Mouse (Mus musculus) hindbrain, embryonic 10.5 days (tissue): ENCODE measurements around the gene Rasgef1a. TPM values are rescaled to one million over a fixed set of nuclear protein-coding genes. Genes with fewer than 3 reads are reported as not detected.
A peak's percentile ranks its signal among the peaks of the same experiment; 100 is the strongest.

Source experiments
- DNase-seq: peaks from one replicate; pipeline ENCODE4 v3.0.0-alpha.2; 2017; ENCODE audit warnings: low spot score
- H3K27ac ChIP-seq: fragments of 300-500 bp; sonication (generic); 2 replicates; pipeline ENCODE4 v1.5.1; 2016; ENCODE audit warnings: mild to moderate bottlenecking, moderate library complexity
- H3K27me3 ChIP-seq: fragments of 300-500 bp; sonication (generic); 2 replicates; pipeline ENCODE4 v1.6.1; 2016; ENCODE audit warnings: mild to moderate bottlenecking; ENCODE audit not compliant: poor library complexity, insufficient read depth, severe bottlenecking
- H3K36me3 ChIP-seq: fragments of 300-500 bp; sonication (generic); 2 replicates; pipeline ENCODE4 v1.6.1; 2016; ENCODE audit warnings: mild to moderate bottlenecking, moderate library complexity
- H3K4me1 ChIP-seq: fragments of 300-500 bp; sonication (generic); replicated peaks from 2 replicates; pipeline ENCODE4 v1.6.1; 2016; ENCODE audit warnings: mild to moderate bottlenecking
- H3K4me3 ChIP-seq: fragments of 300-500 bp; sonication (generic); 2 replicates; pipeline ENCODE4 v1.5.1; 2016; ENCODE audit warnings: mild to moderate bottlenecking, moderate library complexity
- H3K9me3 ChIP-seq: fragments of 300-500 bp; sonication (generic); 2 replicates; pipeline ENCODE4 v1.6.1; 2016; ENCODE audit warnings: mild to moderate bottlenecking, moderate library complexity
- WGBS: fragments of 180-500 bp; shearing (Covaris S2); methylation state at CpG from one replicate; pipeline ENCODE4 v1.1.7; 2016; 5-methylcytosine and 5-hydroxymethylcytosine counted together
- polyA plus RNA-seq: library from polyadenylated mRNA; unstranded; fragments of >200 nt; fragmentation: Nextera tagmentation; extraction: Ambion mirVana; gene quantifications from 2 replicates; pipeline ENCODE4 v1.2.1, GENCODE M21; 2016

Rasgef1a gene
- polyA plus RNA-seq, result 0.06 TPM in 1 of 2 replicates, not detected in the other

DNA sequence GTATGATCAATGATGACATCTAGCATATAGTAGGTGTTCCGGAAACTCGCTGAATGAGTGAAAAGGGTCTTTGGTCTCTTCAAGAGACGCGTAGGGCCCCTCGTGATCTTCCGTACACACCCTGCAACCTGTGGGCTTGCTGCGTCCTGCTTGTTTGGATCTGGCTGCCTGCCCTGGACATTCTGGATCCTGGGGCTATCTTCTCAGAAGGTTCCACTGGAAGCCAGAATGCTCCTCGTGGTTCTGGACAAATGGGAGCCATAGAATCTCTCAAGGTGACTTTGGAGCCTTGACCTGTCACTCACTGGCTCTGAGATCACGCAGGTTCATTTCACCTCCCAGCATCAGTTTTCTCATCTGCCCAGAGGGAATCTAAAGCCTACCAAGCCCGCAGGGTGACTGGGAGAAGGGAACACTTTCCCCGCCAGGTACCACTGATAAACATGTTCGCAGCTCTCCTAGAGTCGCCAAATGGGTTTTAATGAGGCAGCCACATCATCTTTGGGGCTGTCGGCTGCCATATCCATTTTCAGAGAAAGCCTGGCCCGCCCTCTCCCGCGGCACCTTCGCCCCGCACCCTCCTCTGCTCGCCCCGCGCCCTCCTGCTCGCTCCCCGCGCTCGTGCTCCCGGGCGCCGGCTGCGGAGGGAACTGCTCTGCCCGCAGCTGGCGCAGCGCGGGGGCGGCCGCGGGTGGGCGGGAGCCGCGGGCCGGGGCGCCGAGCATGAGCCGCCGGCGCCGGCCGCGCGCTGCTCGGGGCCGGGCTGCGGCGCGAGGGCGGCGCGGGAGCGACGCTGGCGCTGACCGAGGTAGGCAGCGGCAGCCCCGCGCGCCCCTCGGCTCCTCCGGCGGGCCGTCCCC lies at the start of gene Rasgef1a:
Gene Rasgef1a, plus strand, starts transcription at position 683 of the 860 bp plus-strand sequence.
- Histone ChIP-seq H3K36me3 (no peaks in the 10 kb centered on the region), H3K4me3 (peak within 1 kb of the TSS; percentile 57), H3K9me3 (no peaks in the 10 kb centered on the region), H3K4me1 (peaks cover 15% of the 10 kb centered on the region), H3K27me3 (peaks cover 65% of the 10 kb centered on the region), H3K27ac (peak within 1 kb of the TSS; percentile 5; the same call in 1 of the 2 replicates)
- 12% methylated on average over 70 of the region's 70 CpGs for WGBS
- no peak for DNase-seq

DNA sequence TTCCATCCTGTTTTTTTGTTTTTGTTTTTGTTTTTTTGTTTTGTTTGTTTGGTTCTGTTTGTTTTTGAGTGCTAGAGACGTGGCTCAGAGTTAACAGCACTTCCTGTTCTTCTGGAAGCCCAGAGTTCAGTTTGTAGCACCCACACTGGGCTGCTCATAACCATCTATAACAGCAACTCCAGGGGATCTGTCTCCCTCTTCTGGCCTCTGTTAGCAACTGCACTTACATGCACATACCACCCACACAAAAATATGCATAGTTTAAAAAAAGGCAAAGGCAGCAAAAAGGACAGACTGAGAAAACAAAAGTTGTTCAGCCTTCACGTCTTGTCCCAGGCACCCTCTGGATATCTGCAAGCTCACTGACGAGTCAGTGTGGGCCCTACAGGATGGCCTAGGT lies 48.0 kb upstream of the Rasgef1a start:
- Histone ChIP-seq H3K36me3 (no peaks in the 10 kb centered on the region), H3K4me1 (no peaks in the 10 kb centered on the region), H3K4me3 (no peak overlapping the region), H3K27me3 (no peaks in the 10 kb centered on the region), H3K27ac (no peak overlapping the region), H3K9me3 (no peaks in the 10 kb centered on the region; the same call in 1 of the 2 replicates)
- WGBS, result 91% methylated on average over 3 of the region's 3 CpGs
- DNase-seq, result no peak

DNA sequence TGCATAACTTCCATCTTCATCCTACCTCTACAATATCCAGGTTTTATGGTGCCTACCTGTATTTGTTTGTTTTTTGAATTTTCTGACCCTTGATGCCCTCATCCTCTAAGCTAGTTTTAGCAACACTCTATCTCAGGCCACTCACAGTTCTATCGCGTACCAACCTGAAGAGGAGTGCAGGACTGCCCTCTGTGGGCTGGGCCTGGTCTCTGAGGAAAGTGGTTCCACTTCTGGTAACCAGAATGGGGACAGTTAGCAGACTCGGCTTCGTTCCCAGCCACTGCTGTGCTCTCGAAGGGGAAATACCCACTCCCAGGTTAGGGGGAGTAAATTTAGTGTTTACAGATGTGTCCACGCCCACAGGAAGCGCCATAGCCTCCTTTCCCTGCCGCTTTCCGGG lies 44.5 kb upstream of the Rasgef1a start:
- Histone ChIP-seq H3K27me3 (no peaks in the 10 kb centered on the region), H3K9me3 (no peaks in the 10 kb centered on the region; the same call in 1 of the 2 replicates), H3K4me3 (no peak overlapping the region), H3K27ac (no peak overlapping the region), H3K36me3 (no peaks in the 10 kb centered on the region), H3K4me1 (no peaks in the 10 kb centered on the region)
- no peak for DNase-seq
- 55% methylated on average over 9 of the region's 9 CpGs for WGBS

DNA sequence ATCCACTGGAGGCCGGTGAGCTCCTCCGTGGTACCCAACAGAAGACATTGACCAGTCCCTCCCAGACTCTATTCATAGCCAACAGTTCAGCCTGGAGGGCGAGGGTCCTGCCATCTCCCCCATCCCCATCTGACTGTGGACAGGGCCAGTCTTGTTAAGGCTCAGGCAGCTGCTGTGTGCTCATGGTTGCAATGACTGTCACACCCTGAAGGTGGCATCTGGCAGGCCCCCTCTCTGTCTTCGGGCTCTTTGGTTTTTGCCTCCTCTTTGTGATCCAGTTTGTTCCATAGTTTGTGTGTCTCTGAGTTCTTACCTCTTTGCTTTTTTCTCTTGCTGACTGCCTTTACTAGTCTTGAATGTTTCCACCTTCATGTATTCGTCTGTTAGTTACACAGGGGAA lies 24.1 kb upstream of the Rasgef1a start:
- 60% methylated on average over 5 of the region's 5 CpGs for WGBS
- no peaks in the 10 kb centered on the region for H3K36me3 ChIP-seq
- no peaks in the 10 kb centered on the region for H3K9me3 ChIP-seq
- H3K4me1 ChIP-seq, result no peaks in the 10 kb centered on the region
- DNase-seq, result no peak
- no peaks in the 10 kb centered on the region for H3K27me3 ChIP-seq
- no peak overlapping the region for H3K27ac ChIP-seq
- no peak overlapping the region for H3K4me3 ChIP-seq

DNA sequence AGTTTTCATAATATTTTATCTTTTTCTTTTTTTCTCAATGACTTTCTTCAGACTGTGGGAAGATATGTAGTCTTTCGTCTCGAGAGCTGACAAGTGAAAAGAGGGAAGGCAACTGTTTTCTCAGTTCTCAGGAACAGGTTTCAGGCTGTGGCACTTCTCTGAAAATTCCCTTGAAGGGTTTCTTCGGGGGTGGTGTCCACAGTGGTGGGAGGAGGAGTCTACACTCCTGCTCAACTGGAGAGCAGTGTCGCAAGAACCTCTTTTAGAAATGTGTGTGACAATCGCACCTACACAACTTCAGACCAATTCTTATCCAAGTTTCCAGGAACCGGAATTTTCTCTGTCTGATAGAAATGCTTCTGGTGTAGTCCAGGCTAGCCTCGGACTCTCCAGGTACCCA lies 22.0 kb upstream of the Rasgef1a start:
- Histone ChIP-seq H3K27ac (no peak overlapping the region), H3K27me3 (no peaks in the 10 kb centered on the region), H3K4me1 (no peaks in the 10 kb centered on the region), H3K9me3 (no peaks in the 10 kb centered on the region), H3K36me3 (no peaks in the 10 kb centered on the region), H3K4me3 (no peak overlapping the region)
- no peak for DNase-seq
- 91% methylated on average over 7 of the region's 7 CpGs for WGBS

DNA sequence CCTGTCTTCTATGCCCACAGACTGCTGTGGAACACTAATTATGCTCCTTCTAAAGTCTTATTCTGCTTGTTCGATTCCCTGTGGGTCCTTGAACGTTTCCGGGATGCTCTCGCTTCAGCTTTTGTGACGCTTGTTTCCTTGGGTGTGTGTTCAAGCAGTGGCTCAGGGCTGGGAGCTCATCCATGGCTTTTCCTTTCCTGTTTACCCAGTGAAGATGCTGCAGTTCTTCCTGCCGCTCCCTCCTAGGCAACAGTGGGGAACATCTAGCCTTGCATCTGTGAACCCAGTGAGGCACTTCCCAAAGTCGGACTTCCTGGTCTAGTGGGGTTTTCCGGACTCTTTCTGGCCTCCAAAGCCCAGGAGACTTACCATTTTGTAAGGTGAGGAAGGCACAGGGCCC lies 20.6 kb upstream of the Rasgef1a start:
- no peak for DNase-seq
- WGBS, result 81% methylated on average over 8 of the region's 8 CpGs
- no peaks in the 10 kb centered on the region for H3K4me1 ChIP-seq
- H3K9me3 ChIP-seq, result no peaks in the 10 kb centered on the region
- no peak overlapping the region for H3K4me3 ChIP-seq
- no peak overlapping the region for H3K27ac ChIP-seq
- H3K27me3 ChIP-seq, result peaks cover 3% of the 10 kb centered on the region; the same call in 1 of the 2 replicates
- H3K36me3 ChIP-seq, result no peaks in the 10 kb centered on the region

DNA sequence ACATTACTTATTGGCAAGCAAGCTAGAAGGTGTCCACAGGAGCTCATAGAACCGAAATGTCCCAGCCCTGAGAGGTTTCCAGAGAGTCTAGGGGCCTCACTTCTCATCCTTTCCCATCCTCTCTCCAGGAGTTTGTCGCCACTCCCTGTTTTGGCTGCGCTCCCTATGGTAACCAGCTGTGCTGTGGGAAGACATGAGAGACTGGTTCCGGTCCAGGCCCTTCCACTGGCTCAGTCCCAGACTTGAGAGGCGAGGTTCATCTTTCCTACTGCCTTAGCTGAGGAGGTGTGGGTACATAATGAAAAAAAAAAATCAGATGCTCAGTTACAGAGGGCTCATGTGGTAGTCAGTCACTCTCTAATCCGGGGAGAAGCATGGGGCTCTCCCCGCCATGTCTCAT lies 19.9 kb upstream of the Rasgef1a start:
- H3K4me3 ChIP-seq, result no peak overlapping the region
- WGBS, result 81% methylated on average over 7 of the region's 7 CpGs
- no peaks in the 10 kb centered on the region for H3K9me3 ChIP-seq
- no peak overlapping the region for H3K27ac ChIP-seq
- H3K4me1 ChIP-seq, result no peaks in the 10 kb centered on the region
- no peaks in the 10 kb centered on the region for H3K36me3 ChIP-seq
- peaks cover 5% of the 10 kb centered on the region; the same call in 1 of the 2 replicates for H3K27me3 ChIP-seq
- DNase-seq, result no peak

DNA sequence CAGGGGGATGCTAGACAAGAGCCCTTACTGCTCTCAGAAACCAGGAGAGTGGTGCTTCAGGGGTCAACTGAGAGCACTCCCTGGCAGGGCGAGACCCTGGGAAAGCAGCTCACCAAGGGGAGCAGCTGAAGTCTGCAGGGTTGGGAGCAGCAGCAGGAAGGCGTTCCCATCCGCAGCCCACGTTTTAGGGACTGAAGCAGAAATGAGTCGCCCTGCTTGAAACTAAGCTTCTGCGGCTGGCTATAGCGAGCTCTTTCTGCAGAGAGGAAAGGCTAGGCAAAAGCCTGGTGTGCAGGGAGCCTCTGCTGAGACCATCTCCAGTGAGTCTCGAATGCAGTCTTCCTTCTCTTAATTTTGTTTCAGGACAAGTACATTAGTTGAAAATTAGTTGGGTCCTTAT lies 19.3 kb upstream of the Rasgef1a start:
- 73% methylated on average over 8 of the region's 8 CpGs for WGBS
- H3K4me1 ChIP-seq, result no peaks in the 10 kb centered on the region
- no peaks in the 10 kb centered on the region for H3K36me3 ChIP-seq
- no peaks in the 10 kb centered on the region for H3K9me3 ChIP-seq
- H3K27ac ChIP-seq, result no peak overlapping the region
- peaks cover 5% of the 10 kb centered on the region; the same call in 1 of the 2 replicates for H3K27me3 ChIP-seq
- no peak overlapping the region for H3K4me3 ChIP-seq
- DNase-seq, result no peak

DNA sequence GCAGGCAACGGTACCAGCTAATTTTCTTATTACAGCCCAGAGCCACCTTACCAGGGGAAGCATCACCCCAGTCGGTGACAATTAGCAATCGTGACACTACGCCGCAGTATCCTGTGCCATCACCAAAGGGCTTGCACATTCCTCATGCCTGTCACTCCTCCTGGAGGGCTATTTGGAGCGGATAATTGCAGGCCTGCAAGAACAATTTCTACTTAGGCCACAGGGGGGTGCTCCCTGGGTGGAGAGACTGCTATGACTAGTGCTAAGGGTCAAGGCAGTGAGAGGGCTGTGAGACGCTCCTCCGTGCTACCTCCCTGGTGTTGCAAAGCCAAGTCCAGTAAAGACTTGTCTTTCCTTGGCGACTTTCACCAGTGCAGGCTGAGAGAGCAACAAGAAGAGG lies 16.1 kb upstream of the Rasgef1a start:
- WGBS, result 58% methylated on average over 9 of the region's 9 CpGs
- Histone ChIP-seq H3K9me3 (no peaks in the 10 kb centered on the region), H3K4me3 (no peak overlapping the region), H3K36me3 (no peaks in the 10 kb centered on the region), H3K27ac (no peak overlapping the region), H3K27me3 (peaks cover 5% of the 10 kb centered on the region; the same call in 1 of the 2 replicates), H3K4me1 (no peaks in the 10 kb centered on the region)
- DNase-seq, result no peak

DNA sequence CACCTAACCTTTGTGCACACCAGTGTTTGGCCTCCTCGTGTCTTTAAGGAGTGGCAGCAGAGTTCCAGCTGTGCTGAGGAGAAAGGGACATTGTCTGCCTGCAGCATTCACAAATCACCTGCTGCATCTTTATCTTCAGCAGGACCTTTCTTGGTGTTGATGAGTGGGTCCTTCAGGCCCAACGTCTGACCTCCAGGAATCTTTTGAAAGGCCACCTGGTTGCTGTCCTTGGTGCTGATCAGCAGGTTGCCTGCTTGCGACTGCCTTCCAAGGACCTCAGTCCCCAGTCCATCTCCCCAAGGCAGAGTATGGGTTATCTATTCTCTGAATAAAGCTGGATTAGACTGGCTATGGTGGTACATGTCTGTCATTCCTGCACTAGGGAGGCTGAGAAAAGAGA lies 10.0 kb upstream of the Rasgef1a start:
- Histone ChIP-seq H3K4me3 (no peak overlapping the region), H3K4me1 (no peaks in the 10 kb centered on the region), H3K9me3 (no peaks in the 10 kb centered on the region), H3K36me3 (no peaks in the 10 kb centered on the region), H3K27me3 (no peaks in the 10 kb centered on the region; the same call in 1 of the 2 replicates), H3K27ac (no peak overlapping the region)
- DNase-seq, result no peak
- WGBS, result 16% methylated on average over 3 of the region's 3 CpGs

DNA sequence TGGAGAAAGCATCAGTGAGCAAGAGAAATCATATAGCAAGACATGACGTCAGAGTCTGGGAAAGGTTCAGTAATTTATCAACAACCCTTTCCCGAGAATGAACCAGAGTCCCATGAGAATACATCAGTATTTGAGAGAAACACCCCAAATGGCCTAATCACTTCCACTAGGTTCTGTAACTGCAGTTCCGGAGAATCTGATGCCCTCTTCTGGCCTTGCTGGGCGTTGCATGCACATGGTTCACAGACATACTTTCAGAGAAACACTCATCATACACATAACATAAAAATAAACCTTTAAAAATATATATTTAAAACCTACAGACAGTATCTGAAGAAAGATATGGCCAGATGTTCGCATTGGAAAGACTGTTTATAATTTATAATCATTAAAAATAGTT lies 3.9 kb upstream of the Rasgef1a start:
- 59% methylated on average over 5 of the region's 5 CpGs for WGBS
- DNase-seq, result peak; percentile 22
- Histone ChIP-seq H3K36me3 (no peaks in the 10 kb centered on the region), H3K27me3 (peaks cover 32% of the 10 kb centered on the region), H3K4me1 (peaks cover 10% of the 10 kb centered on the region), H3K4me3 (no peak overlapping the region), H3K27ac (no peak overlapping the region), H3K9me3 (no peaks in the 10 kb centered on the region)

DNA sequence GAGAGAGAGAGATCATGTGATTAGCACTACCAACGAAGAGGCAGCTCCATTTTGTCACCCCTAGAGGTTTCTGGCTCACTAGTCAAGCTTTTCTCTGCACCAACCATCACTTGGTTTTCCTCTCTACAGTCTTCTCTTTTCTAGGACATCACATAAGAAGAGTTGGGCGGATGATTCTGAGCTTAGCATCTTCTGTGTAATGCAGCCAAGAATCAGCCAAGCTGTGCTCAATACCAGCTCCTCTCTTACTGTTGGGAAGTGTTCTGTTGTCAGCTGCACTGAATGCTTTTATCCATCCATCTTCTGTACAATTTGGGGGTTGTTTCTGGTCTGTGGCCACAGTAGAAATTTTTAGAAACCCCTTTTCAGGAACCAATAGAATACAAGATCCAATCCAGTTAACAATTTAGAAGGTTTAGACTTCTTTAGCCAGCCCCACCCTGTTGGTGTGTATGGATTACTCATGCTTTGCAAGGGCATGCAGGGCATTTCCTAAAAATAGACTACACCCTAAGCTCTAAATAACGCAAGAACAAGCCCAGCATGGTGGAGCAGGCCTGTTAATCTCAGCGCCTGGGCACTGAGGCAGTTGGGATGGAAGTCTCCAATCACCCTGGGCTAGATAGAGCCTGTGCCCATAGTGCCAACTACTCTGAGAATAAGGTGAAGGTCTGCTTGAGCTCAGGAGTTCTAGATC lies 3.2 kb upstream of the Rasgef1a start:
- WGBS, result 75% methylated on average over 4 of the region's 4 CpGs
- no peaks in the 10 kb centered on the region for H3K36me3 ChIP-seq
- H3K4me3 ChIP-seq, result no peak overlapping the region
- H3K27ac ChIP-seq, result no peak overlapping the region
- no peak for DNase-seq
- peaks cover 10% of the 10 kb centered on the region for H3K4me1 ChIP-seq
- no peaks in the 10 kb centered on the region for H3K9me3 ChIP-seq
- H3K27me3 ChIP-seq, result peaks cover 39% of the 10 kb centered on the region

DNA sequence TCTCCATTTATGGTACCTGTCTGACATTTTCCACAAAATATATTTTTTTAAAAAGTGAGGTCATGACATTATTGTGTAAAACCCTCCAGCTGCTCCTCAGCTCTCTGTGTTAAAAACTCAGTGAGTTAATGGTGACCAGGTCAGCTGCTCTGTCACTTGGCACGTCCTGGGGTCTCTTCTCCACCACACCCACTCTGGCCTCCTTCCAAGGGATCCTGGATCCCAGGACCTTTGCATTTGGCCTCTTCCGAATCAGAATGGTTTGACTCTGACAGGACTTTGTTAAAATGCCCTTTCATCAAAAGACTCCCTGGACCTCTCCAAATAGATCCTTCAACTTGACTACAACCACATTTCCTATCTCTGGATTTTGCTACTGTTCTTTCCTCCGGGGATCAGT lies 982 bp upstream of the Rasgef1a start:
- WGBS, result 71% methylated on average over 3 of the region's 3 CpGs
- peaks cover 60% of the 10 kb centered on the region for H3K27me3 ChIP-seq

More for the DNA sequence above, 982 bp upstream of the Rasgef1a start:
- Histone ChIP-seq H3K36me3 (no peaks in the 10 kb centered on the region), H3K4me1 (peaks cover 10% of the 10 kb centered on the region), H3K27ac (no peak overlapping the region), H3K9me3 (no peaks in the 10 kb centered on the region), H3K4me3 (no peak overlapping the region)
- DNase-seq, result no peak
